Mouse (Mus musculus): Measurements from ENCODE around the gene Ccdc167.

DNA sequence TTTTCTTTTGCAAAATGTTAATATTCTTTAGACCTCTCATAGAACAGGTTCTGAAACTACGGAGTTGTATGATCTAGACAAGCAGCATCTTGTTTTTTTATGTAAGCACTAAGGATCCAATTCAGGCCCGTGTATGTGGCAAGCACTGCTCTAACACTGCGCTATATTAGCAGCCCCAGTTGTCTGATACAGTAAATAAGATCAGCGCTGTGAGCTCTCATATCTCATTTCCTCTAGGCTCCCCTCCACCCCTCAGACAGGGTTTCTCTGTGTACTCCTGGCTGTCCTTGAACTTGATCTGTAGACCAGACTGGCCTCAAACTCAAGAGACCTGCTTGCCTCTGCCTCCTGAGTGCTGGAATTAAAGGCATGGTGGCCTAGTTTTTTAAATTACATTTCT, 47.8 kb downstream of the Ccdc167 start:
- TF ChIP-seq CTCF (IDR thresholded peaks at IDR 0.05; ENCODE audit: control insufficient read depth, insufficient read depth, insufficient replicate concordance, low read depth, low read length) (no peak), POLR2A (IDR thresholded peaks at IDR 0.05; ENCODE audit: control insufficient read depth, low read depth, low read length) (no peak)
